Mouse (Mus musculus) megakaryocyte progenitor cell, adult 5-6 weeks (primary cell): ENCODE results near the gene Fam43b. TPM values are rescaled to one million over a fixed set of nuclear protein-coding genes. Genes with fewer than 3 reads are reported as not detected.

Experiments
- ATAC-seq: replicated peaks from 2 replicates; pipeline ENCODE4 v1.8.0; 2016; ENCODE audit warnings: mild to moderate bottlenecking, moderate TSS enrichment, inconsistent platforms; ENCODE audit not compliant: poor library complexity
- total RNA-seq, 2 experiments: library from RNA; stranded (forward) in 1 of 2; stranded (reverse) in 1 of 2; fragments of 157-497, 149-512 nt in 1 of 2; fragments of 200-1000 nt in 1 of 2; gene quantifications; 2 replicates each; pipeline versions ENCODE4 v1.2.3 to v1.2.4; 2015 to 2017

Fam43b gene
- total RNA-seq, 2 experiments from 2014 or later: not detected

DNA sequence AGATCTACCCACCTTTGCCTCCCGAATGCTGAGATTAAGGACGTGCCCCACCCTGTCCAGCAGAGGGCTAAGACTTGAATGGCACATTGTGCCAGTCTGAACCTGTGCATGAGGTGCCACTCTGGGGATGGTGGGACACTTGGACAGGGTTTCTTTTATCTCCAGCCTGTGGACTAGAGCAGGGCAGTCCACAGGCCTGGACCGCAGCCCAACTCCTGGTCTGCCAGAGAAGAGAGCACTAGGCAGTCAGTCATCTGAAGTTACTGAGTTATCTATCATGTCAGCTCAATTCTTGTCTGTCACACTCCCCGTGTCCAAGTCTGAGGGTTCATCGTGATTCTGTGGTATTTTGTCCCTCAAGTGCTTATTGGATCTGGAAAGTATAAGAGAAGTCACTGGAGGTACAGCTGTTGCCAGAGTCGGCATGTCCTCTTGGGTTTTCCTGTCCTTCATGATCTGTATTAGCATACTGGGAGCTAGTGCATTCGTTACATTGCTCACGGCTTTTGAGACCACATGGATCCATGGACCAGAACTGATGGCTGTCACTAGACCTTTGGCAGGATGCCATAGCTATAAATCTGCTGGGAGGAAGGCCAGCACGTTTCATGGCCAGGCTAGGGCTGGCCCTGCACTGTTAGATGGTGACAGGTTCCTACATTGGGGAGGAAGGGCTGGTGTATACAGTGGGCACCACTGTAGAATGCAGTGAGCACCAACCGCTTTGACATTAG lies 42.7 kb downstream of the Fam43b start:
- no peak for ATAC-seq

GRCm38 (mm10) chr4:138352692-138353091 lies 43.6 kb downstream of the Fam43b start:
- ATAC-seq: no peak

DNA sequence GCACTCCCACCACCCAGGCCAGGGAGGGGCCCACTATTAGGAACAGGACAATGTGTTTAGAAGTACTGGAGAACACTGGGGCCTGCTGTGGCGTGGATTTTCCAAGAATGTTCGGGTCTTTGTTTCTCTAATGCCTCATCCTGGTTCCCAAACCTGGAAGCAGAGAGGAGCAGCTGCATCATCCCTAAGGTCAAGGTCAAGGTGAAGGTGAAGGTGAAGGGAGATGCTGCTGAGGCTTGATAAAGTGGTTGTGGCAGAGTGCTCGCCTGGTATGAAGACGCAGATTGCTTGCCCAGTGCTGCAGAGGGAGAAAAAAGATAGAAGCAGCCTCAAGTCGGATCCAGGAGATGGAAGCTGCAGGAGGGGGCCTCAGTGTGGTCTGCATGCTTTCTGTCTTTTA lies 44.5 kb downstream of the Fam43b start:
- no peak for ATAC-seq

GRCm38 (mm10) chr4:138348716-138349115 lies 47.6 kb downstream of the Fam43b start:
- no peak for ATAC-seq

GRCm38 (mm10) chr4:138347280-138347679 lies 49.0 kb downstream of the Fam43b start:
- no peak for ATAC-seq

DNA sequence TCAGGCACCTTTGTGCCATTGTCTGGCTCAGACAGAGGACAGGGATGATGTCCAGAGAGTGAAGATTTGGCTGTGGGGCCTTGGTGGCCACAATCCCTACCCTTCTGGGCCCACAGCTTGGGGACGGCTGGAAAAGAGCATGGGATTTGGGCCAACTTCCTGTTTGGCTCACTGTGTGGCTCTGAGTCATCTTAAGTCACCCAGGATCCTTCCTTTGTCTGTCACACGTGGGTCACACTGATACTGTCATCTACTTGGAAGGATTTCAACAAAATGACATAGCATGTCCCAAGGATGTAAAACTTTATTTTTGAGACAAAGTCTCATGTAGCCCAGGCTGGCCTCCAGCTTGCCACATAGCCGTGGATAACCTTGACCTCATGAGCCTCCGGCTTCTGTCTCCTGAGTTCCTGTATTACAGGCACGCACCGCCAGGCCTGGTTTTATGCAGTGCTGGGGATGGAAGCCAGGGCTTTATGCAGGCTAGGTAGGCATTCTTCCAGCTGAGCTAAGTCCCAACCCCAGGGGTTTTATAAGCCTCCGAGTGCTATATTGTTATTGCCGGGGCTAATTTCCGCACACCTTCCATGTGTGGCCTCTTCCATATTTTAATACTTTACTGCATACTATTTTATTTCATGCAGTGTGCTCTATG lies 51.3 kb downstream of the Fam43b start:
- 0 out of 2 replicates have a peak, but pooled peaks have one; percentile 17 for ATAC-seq

Other genes starting within 250 kb of the Fam43b start
- 147 and 172 TPM in 2 replicates for gene Hp1bp3, start 180.2 kb downstream of the Fam43b start, total RNA-seq (2015)
- 214 and 274 TPM in 2 replicates for gene Hp1bp3, start 180.2 kb downstream of the Fam43b start, total RNA-seq (2017)
- gene Sh2d5, start 146.1 kb downstream of the Fam43b start, total RNA-seq (2015): 19.4 and 21.1 TPM in 2 replicates
- 20.9 and 26.0 TPM in 2 replicates for gene Sh2d5, start 146.1 kb downstream of the Fam43b start, total RNA-seq (2017)
- gene Kif17, start 146.1 kb downstream of the Fam43b start, total RNA-seq (2015): 4.0 and 4.8 TPM in 2 replicates
- 4.6 and 5.1 TPM in 2 replicates for gene Kif17, start 146.1 kb downstream of the Fam43b start, total RNA-seq (2017)
- 303 and 328 TPM in 2 replicates for gene Ddost, start 91.8 kb downstream of the Fam43b start, total RNA-seq (2015)
- 225 and 240 TPM in 2 replicates for gene Ddost, start 91.8 kb downstream of the Fam43b start, total RNA-seq (2017)
- gene Pink1, start 70.2 kb downstream of the Fam43b start, total RNA-seq (2015): 20.1 and 20.4 TPM in 2 replicates
- 24.7 and 29.6 TPM in 2 replicates for gene Pink1, start 70.2 kb downstream of the Fam43b start, total RNA-seq (2017)
- 0.39 TPM in 1 of 2 replicates, not detected in the other for gene Cda, start 28.5 kb downstream of the Fam43b start, total RNA-seq (2015)
- not detected in 2 replicates for gene Cda, start 28.5 kb downstream of the Fam43b start, total RNA-seq (2017)
- 4.5 and 6.1 TPM in 2 replicates for gene Mul1, start 38.1 kb upstream of the Fam43b start, total RNA-seq (2015)
- gene Mul1, start 38.1 kb upstream of the Fam43b start, total RNA-seq (2017): 4.7 and 6.4 TPM in 2 replicates
- 0.02 TPM in 1 of 2 replicates, not detected in the other for gene Camk2n1, start 57.8 kb upstream of the Fam43b start, total RNA-seq (2015)
- gene Camk2n1, start 57.8 kb upstream of the Fam43b start, total RNA-seq (2017): 0.03 TPM in 1 of 2 replicates, not detected in the other
- gene Vwa5b1, start 239.4 kb upstream of the Fam43b start, total RNA-seq (2015): not detected in 2 replicates
- not detected in 2 replicates for gene Vwa5b1, start 239.4 kb upstream of the Fam43b start, total RNA-seq (2017)